Mouse (Mus musculus) C3H10T1/2 (cell line): Measurements from ENCODE around the gene Zcchc13. TPM values are rescaled to one million over a fixed set of nuclear protein-coding genes. Genes with fewer than 3 reads are reported as not detected.

ENCODE experiments used
- polyA plus RNA-seq, 2 experiments: library from polyadenylated mRNA; unstranded; fragments of >200 nt; fragmentation: generic; extraction: Trizol; gene quantifications; one replicate each; pipeline ENCODE4 v1.2.1; 2012; ENCODE audit warnings: missing spikeins in 2 of 2

Gene Zcchc13
- under 1 TPM in 1 of 2 experiments, not detected in 1; 0.15 TPM for polyA plus RNA-seq

GRCm38 (mm10) chrX:103630303-103630702 is at the start of gene Zcchc13:
Gene Zcchc13, plus strand, starts transcription at chrX:103630586.

Other genes with a start within 250 kb of the Zcchc13 start
- under 1 TPM; 0.05 to 0.06 TPM for gene Tsx, start 216.1 kb upstream of the Zcchc13 start, polyA plus RNA-seq
- gene Gm26992, start 208.6 kb upstream of the Zcchc13 start, polyA plus RNA-seq: under 1 TPM in 1 of 2 experiments, not detected in 1; 0.15 TPM
- under 1 TPM in 1 of 2 experiments, not detected in 1; 0.06 TPM for gene Slc16a2, start 191.4 kb downstream of the Zcchc13 start, polyA plus RNA-seq